9 mouse cellular contexts compared by ENCODE assay signal in the genomic region with DNA sequence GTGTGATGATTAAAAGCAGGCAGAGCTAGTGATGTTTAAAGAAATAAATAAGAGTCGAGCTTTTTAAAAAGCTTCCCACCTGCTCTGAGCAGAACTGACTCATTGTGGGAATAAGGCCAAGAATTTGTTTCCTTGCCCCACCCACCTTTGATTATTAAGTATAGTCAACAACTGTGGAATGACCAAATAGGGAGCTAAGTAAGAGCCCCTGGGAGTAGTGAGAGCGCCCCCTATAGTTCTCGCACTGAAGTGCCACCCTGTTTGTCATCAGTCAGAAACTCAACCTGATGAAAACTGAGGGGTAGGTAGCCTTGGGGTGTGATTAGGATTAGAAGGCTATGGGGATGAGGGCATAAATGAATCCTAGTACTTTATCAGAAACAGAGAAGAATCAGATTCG. TPM values are rescaled to one million over a fixed set of nuclear protein-coding genes. Genes with fewer than 3 reads are reported as not detected.
DNase-seq lines count a peak whose midpoint lies in the region; ATAC-seq and TF ChIP-seq lines count a peak whose summit lies in the region.
"Had no signal": no experiment of that assay in that cellular context is flagged by ENCODE, and none has a peak within 500 bp of the region (broad histone marks: within the 10 kb centered on the region; RNA-seq: fewer than 3 reads in every experiment).

No protein-coding gene starts in this region.

- no peaks in the 10 kb centered on the region; the same call in 1 of the 2 replicates for H3K27me3 ChIP-seq in cerebellum, adult 2 months (ENCODE audit: control insufficient read depth, insufficient read depth, low read length)
- H3K27me3 ChIP-seq in liver, embryonic 14.5 days (ENCODE audit: control insufficient read depth, insufficient read depth, low read length): no peaks in the 10 kb centered on the region
- H3K27me3 ChIP-seq in liver, embryonic 12.5 days (replicated peaks): no peaks in the 10 kb centered on the region
- H3K27me3 ChIP-seq in forebrain, embryonic 10.5 days (ENCODE audit: poor library complexity, severe bottlenecking): 0 out of 2 replicates have a peak, but pooled peaks cover 7% of the 10 kb centered on the region
- H3K27me3 ChIP-seq: lung, embryonic 15.5 days had no signal

- no peak for TF ChIP-seq EP300 in liver, embryonic 14.5 days (IDR thresholded peaks at IDR 0.05; ENCODE audit: low read depth)

- H3K4me3 ChIP-seq in cerebellum, adult 2 months (replicated peaks; ENCODE audit: insufficient read depth, low read depth, low read length): no peak overlapping the region
- H3K4me3 ChIP-seq in liver, embryonic 14.5 days (ENCODE audit: insufficient read depth in 1 of 2, low read depth in 2 of 2, low read length in 2 of 2): no peak overlapping the region
- H3K4me3 ChIP-seq in liver, embryonic 12.5 days: no peak overlapping the region
- no peak overlapping the region for H3K4me3 ChIP-seq in forebrain, embryonic 10.5 days
- H3K4me3 ChIP-seq: lung, embryonic 15.5 days had no signal

- H3K9ac ChIP-seq in liver, embryonic 14.5 days (replicated peaks): no peak overlapping the region
- no peak overlapping the region for H3K9ac ChIP-seq in liver, embryonic 12.5 days
- H3K9ac ChIP-seq: lung, embryonic 15.5 days had no signal

- no peak overlapping the region for H3K4me2 ChIP-seq in liver, embryonic 14.5 days (ENCODE audit: low read depth)
- no peak overlapping the region for H3K4me2 ChIP-seq in liver, embryonic 12.5 days
- H3K4me2 ChIP-seq: lung, embryonic 15.5 days had no signal

- WGBS in cerebellum, adult 2 months: 40% methylated on average over 4 of the region's 4 CpGs
- 25% methylated on average over 4 of the region's 4 CpGs for WGBS in liver, embryonic 14.5 days (ENCODE audit: insufficient replicate concordance)
- 35% methylated on average over 4 of the region's 4 CpGs for WGBS in liver, embryonic 12.5 days (ENCODE audit: insufficient replicate concordance)
- whole genome bisulfite sequencing in forebrain, embryonic 10.5 days: 56% methylated on average over 4 of the region's 4 CpGs

- no peak for DNase-seq in cerebellum, adult 2 months
- no peak for DNase-seq in cerebellum, adult 8-10 months
- DNase-seq in liver, embryonic 14.5 days (ENCODE audit: low read depth in 3 of 3, low spot score in 3 of 3): no peak
- DNase-seq in MEL-GATA-1-ER (ENCODE audit: extremely low read depth, low read depth): peak; percentile 41
- DNase-seq in lung, postnatal 25 days (ENCODE audit: low spot score): peak; percentile 32
- no peak for DNase-seq in forebrain, embryonic 10.5 days (ENCODE audit: extremely low spot score, low spot score)
- no peak for DNase-seq in embryo, embryonic 10.5 days (ENCODE audit: low spot score)

- 0 out of 2 replicates have a peak, but pooled peaks have one; percentile 17 for TF ChIP-seq CTCF in cerebellum, adult 2 months (IDR thresholded peaks at IDR 0.05; ENCODE audit: borderline replicate concordance, insufficient read depth, low read depth, low read length)
- TF ChIP-seq CTCF in liver, embryonic 14.5 days (IDR thresholded peaks at IDR 0.05; ENCODE audit: low read depth): peak; percentile 52

- H3K4me1 ChIP-seq in cerebellum, adult 2 months (ENCODE audit: control insufficient read depth, insufficient read depth, low read length): no peaks in the 10 kb centered on the region
- H3K4me1 ChIP-seq in liver, embryonic 14.5 days (replicated peaks; ENCODE audit: control insufficient read depth in 2 of 2, insufficient read depth in 2 of 2, low read length in 1 of 2): peaks cover 0 to 9% of the 10 kb centered on the region in 2 experiments; a peak in 2 of 4 replicates
- H3K4me1 ChIP-seq in liver, embryonic 12.5 days: peaks cover 8% of the 10 kb centered on the region
- H3K4me1 ChIP-seq in forebrain, embryonic 10.5 days: peaks cover 10% of the 10 kb centered on the region

- H3K9me3 ChIP-seq in liver, embryonic 14.5 days (ENCODE audit: control insufficient read depth, low read length): no peaks in the 10 kb centered on the region
- H3K9me3 ChIP-seq in liver, embryonic 12.5 days (replicated peaks): no peaks in the 10 kb centered on the region
- H3K9me3 ChIP-seq in forebrain, embryonic 10.5 days: peaks cover 9% of the 10 kb centered on the region; the same call in 1 of the 2 replicates
- H3K9me3 ChIP-seq: lung, embryonic 15.5 days had no signal

- no peak overlapping the region for H3K27ac ChIP-seq in cerebellum, adult 2 months (ENCODE audit: insufficient read depth, low read length)
- no peak overlapping the region for H3K27ac ChIP-seq in liver, embryonic 14.5 days
- no peak overlapping the region for H3K27ac ChIP-seq in liver, embryonic 12.5 days
- H3K27ac ChIP-seq in forebrain, embryonic 10.5 days: no peak overlapping the region
- H3K27ac ChIP-seq: lung, embryonic 15.5 days had no signal

- no peak for TF ChIP-seq POLR2A in cerebellum, adult 2 months (IDR thresholded peaks at IDR 0.05; ENCODE audit: borderline replicate concordance, insufficient read depth, low read length)

- H3K36me3 ChIP-seq in liver, embryonic 14.5 days (replicated peaks; ENCODE audit: control insufficient read depth, insufficient read depth, low read depth): no peaks in the 10 kb centered on the region
- H3K36me3 ChIP-seq in liver, embryonic 12.5 days: no peaks in the 10 kb centered on the region
- H3K36me3 ChIP-seq in forebrain, embryonic 10.5 days (replicated peaks): no peaks in the 10 kb centered on the region
- H3K36me3 ChIP-seq: lung, embryonic 15.5 days had no signal

- ATAC-seq in liver, embryonic 14.5 days (ENCODE audit: insufficient read depth): no peak
- no peak for ATAC-seq in liver, embryonic 12.5 days

RNA-seq across cellular contexts. Expression of gene Ms4a10, which starts 1.8 kb away (rescaled TPM):
- not detected in 2 replicates for polyA plus RNA-seq in cerebellum, adult 2 months (2012; rRNA removed)
- polyA plus RNA-seq in liver, embryonic 14.5 days (2012; rRNA removed): not detected in 2 replicates
- 0.23 TPM in 1 of 2 replicates, not detected in the other for polyA plus RNA-seq in liver, embryonic 14.5 days (2014; fragmentation: Nextera tagmentation; extraction: Ambion mirVana)
- polyA plus RNA-seq in liver, embryonic 12.5 days (2016; fragmentation: Nextera tagmentation; extraction: Ambion mirVana): not detected in 2 replicates
- not detected in 2 replicates for polyA plus RNA-seq in forebrain, embryonic 10.5 days (2016; fragmentation: Nextera tagmentation; extraction: Ambion mirVana)
- polyA plus RNA-seq: lung, embryonic 15.5 days had no signal

RNA-seq across cellular contexts. Expression of gene Ms4a15, which starts 16.7 kb away (rescaled TPM):
- 0.05 and 0.08 TPM in 2 replicates for polyA plus RNA-seq in cerebellum, adult 2 months (2012; rRNA removed)
- polyA plus RNA-seq in liver, embryonic 14.5 days (2012; rRNA removed): not detected in 2 replicates
- not detected in 2 replicates for polyA plus RNA-seq in liver, embryonic 14.5 days (2014; fragmentation: Nextera tagmentation; extraction: Ambion mirVana)
- not detected in 2 replicates for polyA plus RNA-seq in liver, embryonic 12.5 days (2016; fragmentation: Nextera tagmentation; extraction: Ambion mirVana)
- polyA plus RNA-seq in forebrain, embryonic 10.5 days (2016; fragmentation: Nextera tagmentation; extraction: Ambion mirVana): 0.11 TPM in 1 of 2 replicates, not detected in the other

RNA-seq across cellular contexts. Expression of gene Ccdc86, which starts 27.3 kb away (rescaled TPM):
- 4.9 and 5.3 TPM in 2 replicates for polyA plus RNA-seq in cerebellum, adult 2 months (2012; rRNA removed)
- 3.3 and 4.9 TPM in 2 replicates for polyA plus RNA-seq in liver, embryonic 14.5 days (2012; rRNA removed)
- 9.9 and 10.6 TPM in 2 replicates for polyA plus RNA-seq in liver, embryonic 14.5 days (2014; fragmentation: Nextera tagmentation; extraction: Ambion mirVana)
- polyA plus RNA-seq in liver, embryonic 12.5 days (2016; fragmentation: Nextera tagmentation; extraction: Ambion mirVana): 31.9 and 32.9 TPM in 2 replicates
- polyA plus RNA-seq in forebrain, embryonic 10.5 days (2016; fragmentation: Nextera tagmentation; extraction: Ambion mirVana): 45.0 and 46.0 TPM in 2 replicates

RNA-seq across cellular contexts. Expression of gene Ptgdr2, which starts 39.4 kb away (rescaled TPM):
- polyA plus RNA-seq in cerebellum, adult 2 months (2012; rRNA removed): 0.06 and 0.10 TPM in 2 replicates
- 0.02 and 0.04 TPM in 2 replicates for polyA plus RNA-seq in liver, embryonic 14.5 days (2012; rRNA removed)
- polyA plus RNA-seq in liver, embryonic 14.5 days (2014; fragmentation: Nextera tagmentation; extraction: Ambion mirVana): 0.05 and 0.09 TPM in 2 replicates
- polyA plus RNA-seq in liver, embryonic 12.5 days (2016; fragmentation: Nextera tagmentation; extraction: Ambion mirVana): 0.05 and 0.06 TPM in 2 replicates
- 0.06 and 0.09 TPM in 2 replicates for polyA plus RNA-seq in forebrain, embryonic 10.5 days (2016; fragmentation: Nextera tagmentation; extraction: Ambion mirVana)

RNA-seq across cellular contexts. Expression of gene Ms4a18, which starts 41.5 kb away (rescaled TPM):
- polyA plus RNA-seq in cerebellum, adult 2 months (2012; rRNA removed): not detected in 2 replicates
- polyA plus RNA-seq in liver, embryonic 14.5 days (2012; rRNA removed): 0.02 TPM in 1 of 2 replicates, not detected in the other
- not detected in 2 replicates for polyA plus RNA-seq in liver, embryonic 14.5 days (2014; fragmentation: Nextera tagmentation; extraction: Ambion mirVana)
- polyA plus RNA-seq in liver, embryonic 12.5 days (2016; fragmentation: Nextera tagmentation; extraction: Ambion mirVana): not detected in 2 replicates
- not detected in 2 replicates for polyA plus RNA-seq in forebrain, embryonic 10.5 days (2016; fragmentation: Nextera tagmentation; extraction: Ambion mirVana)
- polyA plus RNA-seq: lung, embryonic 15.5 days had no signal

Comparison
In these comparisons a context has a peak if more than half of its experiments do, and no peak if none do; other contexts are left out.
1. DNase-seq: peak in MEL-GATA-1-ER (single experiment) and lung, postnatal 25 days (single experiment); none in cerebellum, adult 2 months (0 of 2), cerebellum, adult 8-10 months (single experiment), liver, embryonic 14.5 days (0 of 3), forebrain, embryonic 10.5 days (single experiment) and embryo, embryonic 10.5 days (single experiment).